Mouse (Mus musculus) frontal cortex, postnatal 10 days (tissue): Measurements from ENCODE around the gene Icam5.
A peak's percentile ranks its signal among the peaks of the same experiment; 100 is the strongest.
"Not testable (repeated sequence)": the region's sequence is repeated elsewhere in the genome, so short reads cannot be mapped to it uniquely, and the experiment has no call there.

Source experiments
- DNase-seq, 2 experiments: peaks; one replicate each; pipeline ENCODE4 v3.0.0; 2022; ENCODE audit warnings: low spot score in 2 of 2, mixed read lengths in 1 of 2

The Icam5 gene

GRCm38 (mm10) chr9:21031896-21032351, at the start of gene Icam5:
Gene Icam5 (plus strand): TSS chr9:21032073.
- DNase-seq = peak; percentile 81 to 84

- DNase-seq = no peak
Measured at GRCm38 (mm10) chr9:20982171-20982570, 49.7 kb upstream of the Icam5 start.

GRCm38 (mm10) chr9:20983169-20983568, 48.7 kb upstream of the Icam5 start:
- DNase-seq = no peak

GRCm38 (mm10) chr9:20986952-20987686, 44.8 kb upstream of the Icam5 start:
- no peak for DNase-seq

- DNase-seq = no peak
Measured at GRCm38 (mm10) chr9:20987953-20988352, 43.9 kb upstream of the Icam5 start.

GRCm38 (mm10) chr9:20990861-20991260, 41.0 kb upstream of the Icam5 start:
- no peak for DNase-seq

- no peak for DNase-seq
Measured at GRCm38 (mm10) chr9:20991587-20991986, 40.3 kb upstream of the Icam5 start.

- DNase-seq = no peak
Measured at GRCm38 (mm10) chr9:20993165-20993898, 38.5 kb upstream of the Icam5 start.

GRCm38 (mm10) chr9:20995069-20995468, 36.8 kb upstream of the Icam5 start:
- no peak for DNase-seq

GRCm38 (mm10) chr9:20997065-20997464, 34.8 kb upstream of the Icam5 start:
- no peak for DNase-seq

- DNase-seq = not testable (repeated sequence)
Measured at GRCm38 (mm10) chr9:20998337-20998736, 33.5 kb upstream of the Icam5 start.

GRCm38 (mm10) chr9:21000811-21001210, 31.1 kb upstream of the Icam5 start:
- no peak for DNase-seq

GRCm38 (mm10) chr9:21001651-21002200, 30.1 kb upstream of the Icam5 start:
- no peak for DNase-seq

- DNase-seq = no peak
Measured at GRCm38 (mm10) chr9:21002270-21002626, 29.6 kb upstream of the Icam5 start.

GRCm38 (mm10) chr9:21002627-21003551, 29.0 kb upstream of the Icam5 start, which contains the start of gene Mrpl4:
Gene Mrpl4 (plus strand): TSS chr9:21002738.
- DNase-seq = peak; percentile 81 to 88

- DNase-seq = no peak
Measured at GRCm38 (mm10) chr9:21007313-21007952, 24.4 kb upstream of the Icam5 start.

GRCm38 (mm10) chr9:21008007-21008406, 23.9 kb upstream of the Icam5 start:
- no peak for DNase-seq

GRCm38 (mm10) chr9:21010362-21010761, 21.5 kb upstream of the Icam5 start:
- DNase-seq = no peak

GRCm38 (mm10) chr9:21010939-21011541, 20.8 kb upstream of the Icam5 start:
- not testable (repeated sequence) for DNase-seq

- DNase-seq = no peak
Measured at GRCm38 (mm10) chr9:21011846-21012312, 20.0 kb upstream of the Icam5 start.

- DNase-seq = no peak
Measured at GRCm38 (mm10) chr9:21012368-21012767, 19.5 kb upstream of the Icam5 start.
